20 mouse cellular contexts compared by ENCODE assay signal in the genomic region with DNA sequence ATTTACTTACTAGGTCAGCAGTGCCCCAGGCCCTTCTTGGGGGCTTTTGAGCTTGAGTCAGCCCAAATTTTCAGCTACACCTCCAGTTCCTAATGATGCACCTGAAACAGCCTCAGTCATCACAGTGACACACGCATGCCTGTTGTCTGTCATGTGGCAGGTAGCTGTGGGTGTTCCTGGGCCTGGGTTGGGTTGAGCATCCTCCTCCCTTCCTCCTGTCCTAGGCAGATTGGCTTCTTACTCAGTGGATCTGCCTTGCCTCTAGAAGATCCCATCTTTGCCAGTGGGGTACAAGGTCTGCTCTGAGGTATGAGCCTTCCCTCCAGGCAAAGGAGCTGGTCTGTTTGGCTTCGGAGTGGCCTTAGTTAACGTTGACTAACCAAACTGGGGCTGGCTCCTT. TPM values are rescaled to one million over a fixed set of nuclear protein-coding genes. Genes with fewer than 3 reads are reported as not detected.
A peak's percentile ranks its signal among the peaks of the same experiment; 100 is the strongest.
DNase-seq lines count a peak whose midpoint lies in the region; ATAC-seq and TF ChIP-seq lines count a peak whose summit lies in the region.
"Had no signal": no experiment of that assay in that cellular context is flagged by ENCODE, and none has a peak within 500 bp of the region (broad histone marks: within the 10 kb centered on the region; RNA-seq: fewer than 3 reads in every experiment).

No protein-coding gene starts in this region.

- no peak overlapping the region for H3K9ac ChIP-seq in limb, embryonic 11.5 days (ENCODE audit: low read length)
- no peak overlapping the region for H3K9ac ChIP-seq in MEL (ENCODE audit: control insufficient read depth, low read depth, low read length, poor library complexity, severe bottlenecking)
- H3K9ac ChIP-seq in liver, embryonic 13.5 days = peak overlapping the region; percentile 98; the same call in 1 of the 2 replicates
- H3K9ac ChIP-seq: lung, embryonic 14.5 days; midbrain, embryonic 15.5 days; stomach, embryonic 15.5 days had no signal

- H3K4me2 ChIP-seq in limb, embryonic 11.5 days (ENCODE audit: low read depth, severe bottlenecking) = 0 out of 2 replicates have a peak overlapping the region, but pooled peaks have one; percentile 1
- H3K4me2 ChIP-seq in liver, embryonic 13.5 days = peak overlapping the region; percentile 93

- peak; percentile 27 for DNase-seq in cerebellum, adult 9-11 months
- no peak for DNase-seq in limb, embryonic 11.5 days (ENCODE audit: low spot score)
- no peak for DNase-seq in limb, embryonic 10.5 days (ENCODE audit: low spot score)
- no peak for DNase-seq in MEL (ENCODE audit: low read depth, low spot score)
- DNase-seq in liver, embryonic 13.5 days = no peak
- DNase-seq: adrenal gland, postnatal 10 days; cerebellum, adult 18-20 months; gastrocnemius, postnatal 14 days; heart, postnatal 36 days; kidney, postnatal 4 days; lung, embryonic 14.5 days; right cerebral cortex, postnatal 14 days; thymus, postnatal 14 days had no signal

- peaks cover 16% of the 10 kb centered on the region for H3K4me1 ChIP-seq in limb, embryonic 11.5 days (ENCODE audit: control insufficient read depth, insufficient read depth, low read length)
- peaks cover 28% of the 10 kb centered on the region for H3K4me1 ChIP-seq in limb, embryonic 10.5 days
- H3K4me1 ChIP-seq in MEL (ENCODE audit: control insufficient read depth in 1 of 2, insufficient read depth in 2 of 2, low read length in 2 of 2) = peaks cover 0 to 13% of the 10 kb centered on the region in 2 experiments; a peak in 2 of 4 replicates
- peaks cover 64% of the 10 kb centered on the region for H3K4me1 ChIP-seq in liver, embryonic 13.5 days (replicated peaks)

- WGBS in limb, embryonic 11.5 days = 91% methylated on average over 3 of the region's 3 CpGs
- 92% methylated on average over 3 of the region's 3 CpGs for WGBS in limb, embryonic 10.5 days
- 75% methylated on average over 3 of the region's 3 CpGs for WGBS in liver, embryonic 13.5 days (ENCODE audit: insufficient replicate concordance)

- TF ChIP-seq POLR2A in MEL (IDR thresholded peaks at IDR 0.05; ENCODE audit: control insufficient read depth in 1 of 2, insufficient read depth in 1 of 2, low read depth in 1 of 2, low read length in 2 of 2, poor library complexity in 1 of 2) = 0 out of 4 replicates have a peak, but pooled peaks of 1 of the 2 experiments have one; percentile 29

- no peaks in the 10 kb centered on the region for H3K9me3 ChIP-seq in limb, embryonic 11.5 days (ENCODE audit: control insufficient read depth, low read length)
- H3K9me3 ChIP-seq in limb, embryonic 10.5 days (replicated peaks) = no peaks in the 10 kb centered on the region
- no peaks in the 10 kb centered on the region for H3K9me3 ChIP-seq in MEL (replicated peaks; ENCODE audit: insufficient read depth, low read length)
- H3K9me3 ChIP-seq in liver, embryonic 13.5 days (replicated peaks) = no peaks in the 10 kb centered on the region
- H3K9me3 ChIP-seq: heart, embryonic 10.5 days; midbrain, embryonic 15.5 days; stomach, embryonic 15.5 days had no signal

- ATAC-seq in cerebellum, adult (ENCODE audit: insufficient number of reproducible peaks, low FRiP score, low TSS enrichment) = no peak
- ATAC-seq in limb, embryonic 11.5 days (ENCODE audit: insufficient number of reproducible peaks, low FRiP score, low TSS enrichment, low read depth) = no peak
- ATAC-seq in liver, embryonic 13.5 days (ENCODE audit: low read depth) = no peak
- no peak for ATAC-seq in granulocyte monocyte progenitor cell, adult 5-6 weeks (replicated peaks; ENCODE audit: poor library complexity, severe bottlenecking)
- no peak for ATAC-seq in monocyte, adult 5-6 weeks (replicated peaks; ENCODE audit: insufficient number of reproducible peaks, low FRiP score, low TSS enrichment, poor library complexity, severe bottlenecking)
- ATAC-seq: midbrain, embryonic 15.5 days had no signal

- no peaks in the 10 kb centered on the region for H3K27me3 ChIP-seq in limb, embryonic 11.5 days (ENCODE audit: control insufficient read depth, insufficient read depth, low read length)
- no peaks in the 10 kb centered on the region for H3K27me3 ChIP-seq in limb, embryonic 10.5 days (ENCODE audit: low read depth, poor library complexity, severe bottlenecking)
- H3K27me3 ChIP-seq in MEL (ENCODE audit: control insufficient read depth in 1 of 2, insufficient read depth in 2 of 2, low read length in 2 of 2) = no peaks in the 10 kb centered on the region
- no peaks in the 10 kb centered on the region for H3K27me3 ChIP-seq in liver, embryonic 13.5 days
- H3K27me3 ChIP-seq: midbrain, embryonic 15.5 days; stomach, embryonic 15.5 days had no signal

- H3K4me3 ChIP-seq in limb, embryonic 11.5 days (ENCODE audit: low read depth, low read length) = no peak overlapping the region
- H3K4me3 ChIP-seq in limb, embryonic 10.5 days = no peak overlapping the region
- H3K4me3 ChIP-seq in MEL (ENCODE audit: control insufficient read depth in 1 of 2, insufficient read depth in 1 of 2, low read depth in 2 of 2, low read length in 2 of 2) = no peak overlapping the region
- peak overlapping the region; percentile 99 for H3K4me3 ChIP-seq in liver, embryonic 13.5 days (replicated peaks)
- H3K4me3 ChIP-seq: heart, embryonic 10.5 days; stomach, embryonic 15.5 days had no signal

- H3K79me2 ChIP-seq in MEL (ENCODE audit: control insufficient read depth, insufficient read depth, low read length, poor library complexity) = peaks cover 29% of the 10 kb centered on the region

- no peak for TF ChIP-seq EP300 in MEL (IDR thresholded peaks at IDR 0.05; ENCODE audit: low read depth in 1 of 2, low read length in 2 of 2)

- H3K36me3 ChIP-seq in limb, embryonic 11.5 days (ENCODE audit: control insufficient read depth, insufficient read depth, low read length) = peaks cover 19% of the 10 kb centered on the region
- peaks cover 64% of the 10 kb centered on the region for H3K36me3 ChIP-seq in limb, embryonic 10.5 days
- H3K36me3 ChIP-seq in MEL (ENCODE audit: control insufficient read depth in 1 of 2, insufficient read depth in 2 of 2, low read length in 2 of 2) = peaks cover 0 to 3% of the 10 kb centered on the region in 2 experiments; a peak in 3 of 4 replicates
- H3K36me3 ChIP-seq in liver, embryonic 13.5 days = peaks cover 69% of the 10 kb centered on the region

- no peak for TF ChIP-seq RAD21 in MEL (IDR thresholded peaks at IDR 0.05; ENCODE audit: low read depth, low read length)

- no peak overlapping the region for H3K27ac ChIP-seq in limb, embryonic 11.5 days (replicated peaks; ENCODE audit: low read depth, low read length)
- H3K27ac ChIP-seq in limb, embryonic 10.5 days = no peak overlapping the region
- no peak overlapping the region for H3K27ac ChIP-seq in MEL (ENCODE audit: control insufficient read depth, low read depth, low read length)
- H3K27ac ChIP-seq in liver, embryonic 13.5 days = peak overlapping the region; percentile 93
- H3K27ac ChIP-seq: heart, embryonic 10.5 days; macrophage; midbrain, embryonic 15.5 days; stomach, embryonic 15.5 days had no signal

- TF ChIP-seq CTCF in MEL (IDR thresholded peaks at IDR 0.05 in 2 of 3, conservative IDR thresholded peaks at IDR 0.05 in 1 of 3; ENCODE audit: control insufficient read depth in 1 of 3, insufficient read depth in 1 of 3, low read depth in 2 of 3, low read length in 3 of 3, poor library complexity in 1 of 3, severe bottlenecking in 1 of 3) = no peak

RNA-seq across cellular contexts. Expression of a gene that starts 2.4 kb away (rescaled TPM):
- 36.8 and 42.1 TPM in 2 replicates for polyA plus RNA-seq in limb, embryonic 11.5 days (2014; fragmentation: Nextera tagmentation; extraction: Ambion mirVana)
- polyA plus RNA-seq in limb, embryonic 10.5 days (2016; fragmentation: Nextera tagmentation; extraction: Ambion mirVana) = 48.0 and 50.8 TPM in 2 replicates
- 27.2 and 34.5 TPM in 2 replicates for total RNA-seq in MEL (2012; rRNA removed)
- polyA plus RNA-seq in MEL (2012; ENCODE audit: insufficient read depth in 1 of 2, insufficient read length in 2 of 2, low read depth in 1 of 2, low replicate concordance in 2 of 2, missing spikeins in 1 of 2) = 10 to 100 TPM in 1 of 2 experiments, not detected in 1; 30.2 TPM
- 37.9 and 38.4 TPM in 2 replicates for polyA plus RNA-seq in liver, embryonic 13.5 days (2015; fragmentation: Nextera tagmentation; extraction: Ambion mirVana)
- total RNA-seq in granulocyte monocyte progenitor cell, adult 5-6 weeks (2014; fragmentation: Nextera tagmentation) = 15.7 and 29.3 TPM in 2 replicates
- 10.4 and 15.8 TPM in 2 replicates for total RNA-seq in granulocyte monocyte progenitor cell, adult 5-6 weeks (2017)
- 16.6 to 25.9 TPM (median 20.5 TPM) in 3 replicates for total RNA-seq in monocyte, adult 5-6 weeks (2017)

RNA-seq across cellular contexts. Expression of a gene that starts 2.7 kb away (rescaled TPM):
- 65.1 and 66.0 TPM in 2 replicates for polyA plus RNA-seq in limb, embryonic 11.5 days (2014; fragmentation: Nextera tagmentation; extraction: Ambion mirVana)
- polyA plus RNA-seq in limb, embryonic 10.5 days (2016; fragmentation: Nextera tagmentation; extraction: Ambion mirVana) = 72.7 and 79.7 TPM in 2 replicates
- total RNA-seq in MEL (2012; rRNA removed) = 109 and 141 TPM in 2 replicates
- polyA plus RNA-seq in MEL (2012; ENCODE audit: insufficient read depth in 1 of 2, insufficient read length in 2 of 2, low read depth in 1 of 2, low replicate concordance in 2 of 2, missing spikeins in 1 of 2) = 100 to 1,000 TPM in 1 of 2 experiments, not detected in 1; 191 TPM
- 89.3 and 93.2 TPM in 2 replicates for polyA plus RNA-seq in liver, embryonic 13.5 days (2015; fragmentation: Nextera tagmentation; extraction: Ambion mirVana)
- 103 and 108 TPM in 2 replicates for total RNA-seq in granulocyte monocyte progenitor cell, adult 5-6 weeks (2014; fragmentation: Nextera tagmentation)
- total RNA-seq in granulocyte monocyte progenitor cell, adult 5-6 weeks (2017) = 42.8 and 48.2 TPM in 2 replicates
- total RNA-seq in monocyte, adult 5-6 weeks (2017) = 34.3 to 41.0 TPM (median 40.1 TPM) in 3 replicates

RNA-seq across cellular contexts. Expression of a gene that starts 6.0 kb away (rescaled TPM):
- polyA plus RNA-seq in limb, embryonic 11.5 days (2014; fragmentation: Nextera tagmentation; extraction: Ambion mirVana) = 20.5 and 20.8 TPM in 2 replicates
- polyA plus RNA-seq in limb, embryonic 10.5 days (2016; fragmentation: Nextera tagmentation; extraction: Ambion mirVana) = 22.1 and 30.6 TPM in 2 replicates
- 19.5 and 26.8 TPM in 2 replicates for total RNA-seq in MEL (2012; rRNA removed)
- polyA plus RNA-seq in MEL (2012; ENCODE audit: insufficient read depth in 1 of 2, insufficient read length in 2 of 2, low read depth in 1 of 2, low replicate concordance in 2 of 2, missing spikeins in 1 of 2) = 10 to 100 TPM in 1 of 2 experiments, not detected in 1; 15.1 TPM
- 13.8 and 14.6 TPM in 2 replicates for polyA plus RNA-seq in liver, embryonic 13.5 days (2015; fragmentation: Nextera tagmentation; extraction: Ambion mirVana)
- total RNA-seq in granulocyte monocyte progenitor cell, adult 5-6 weeks (2014; fragmentation: Nextera tagmentation) = 8.9 and 15.1 TPM in 2 replicates
- total RNA-seq in granulocyte monocyte progenitor cell, adult 5-6 weeks (2017) = 12.5 and 14.9 TPM in 2 replicates
- total RNA-seq in monocyte, adult 5-6 weeks (2017) = 12.0 to 20.2 TPM (median 12.9 TPM) in 3 replicates

RNA-seq across cellular contexts. Expression of a gene that starts 6.1 kb away (rescaled TPM):
- 82.3 and 84.8 TPM in 2 replicates for polyA plus RNA-seq in limb, embryonic 11.5 days (2014; fragmentation: Nextera tagmentation; extraction: Ambion mirVana)
- 104 and 105 TPM in 2 replicates for polyA plus RNA-seq in limb, embryonic 10.5 days (2016; fragmentation: Nextera tagmentation; extraction: Ambion mirVana)
- total RNA-seq in MEL (2012; rRNA removed) = 60.1 and 74.8 TPM in 2 replicates
- 10 to 100 TPM in 1 of 2 experiments, not detected in 1; 82.0 TPM for polyA plus RNA-seq in MEL (2012; ENCODE audit: insufficient read depth in 1 of 2, insufficient read length in 2 of 2, low read depth in 1 of 2, low replicate concordance in 2 of 2, missing spikeins in 1 of 2)
- 84.2 TPM in 2 replicates for polyA plus RNA-seq in liver, embryonic 13.5 days (2015; fragmentation: Nextera tagmentation; extraction: Ambion mirVana)
- total RNA-seq in granulocyte monocyte progenitor cell, adult 5-6 weeks (2014; fragmentation: Nextera tagmentation) = 62.0 and 75.0 TPM in 2 replicates
- total RNA-seq in granulocyte monocyte progenitor cell, adult 5-6 weeks (2017) = 36.7 and 41.9 TPM in 2 replicates
- 13.4 to 24.4 TPM (median 19.0 TPM) in 3 replicates for total RNA-seq in monocyte, adult 5-6 weeks (2017)

RNA-seq across cellular contexts. Expression of a gene that starts 7.4 kb away (rescaled TPM):
- polyA plus RNA-seq in limb, embryonic 11.5 days (2014; fragmentation: Nextera tagmentation; extraction: Ambion mirVana) = 51.5 and 53.0 TPM in 2 replicates
- 43.6 and 47.0 TPM in 2 replicates for polyA plus RNA-seq in limb, embryonic 10.5 days (2016; fragmentation: Nextera tagmentation; extraction: Ambion mirVana)
- 24.4 and 29.1 TPM in 2 replicates for total RNA-seq in MEL (2012; rRNA removed)
- 10 to 100 TPM in 1 of 2 experiments, not detected in 1; 22.1 TPM for polyA plus RNA-seq in MEL (2012; ENCODE audit: insufficient read depth in 1 of 2, insufficient read length in 2 of 2, low read depth in 1 of 2, low replicate concordance in 2 of 2, missing spikeins in 1 of 2)
- polyA plus RNA-seq in liver, embryonic 13.5 days (2015; fragmentation: Nextera tagmentation; extraction: Ambion mirVana) = 65.6 and 66.8 TPM in 2 replicates
- total RNA-seq in granulocyte monocyte progenitor cell, adult 5-6 weeks (2014; fragmentation: Nextera tagmentation) = 18.8 and 22.9 TPM in 2 replicates
- 21.2 and 27.1 TPM in 2 replicates for total RNA-seq in granulocyte monocyte progenitor cell, adult 5-6 weeks (2017)
- total RNA-seq in monocyte, adult 5-6 weeks (2017) = 28.0 to 48.6 TPM (median 30.1 TPM) in 3 replicates
